Mouse (Mus musculus) hindbrain, embryonic 13.5 days (tissue): ENCODE measurements around the gene Hhat. TPM values are rescaled to one million over a fixed set of nuclear protein-coding genes. Genes with fewer than 3 reads are reported as not detected.

Experiments
- ATAC-seq: fragments of 200-750 bp; cut with Nextera tagmentation; 2 replicates; pipeline ENCODE4 v1.8.0; 2017; ENCODE audit warnings: moderate TSS enrichment; ENCODE audit not compliant: low FRiP score
- H3K27ac ChIP-seq: fragments of 300-500 bp; sonication (generic); 2 replicates; pipeline ENCODE4 v1.5.1; 2015; ENCODE audit warnings: inconsistent platforms, mild to moderate bottlenecking, moderate library complexity
- H3K27me3 ChIP-seq: fragments of 300-500 bp; sonication (generic); 2 replicates; pipeline ENCODE4 v1.6.1; 2015; ENCODE audit warnings: mild to moderate bottlenecking, inconsistent platforms
- H3K36me3 ChIP-seq: fragments of 300-500 bp; sonication (generic); 2 replicates; pipeline ENCODE4 v1.6.1; 2015; ENCODE audit warnings: mild to moderate bottlenecking, inconsistent platforms
- H3K4me1 ChIP-seq: fragments of 300-500 bp; sonication (generic); replicated peaks from 2 replicates; pipeline ENCODE4 v1.6.1; 2015; ENCODE audit warnings: inconsistent platforms
- H3K4me2 ChIP-seq: fragments of 300-500 bp; sonication (generic); 2 replicates; pipeline ENCODE4 v1.6.1; 2015; ENCODE audit warnings: inconsistent platforms, mild to moderate bottlenecking, moderate library complexity
- H3K4me3 ChIP-seq: fragments of 300-500 bp; sonication (generic); 2 replicates; pipeline ENCODE4 v1.5.1; 2015; ENCODE audit warnings: mild to moderate bottlenecking, inconsistent platforms
- H3K9ac ChIP-seq: fragments of 300-500 bp; sonication (generic); 2 replicates; pipeline ENCODE4 v1.6.1; 2015; ENCODE audit warnings: mild to moderate bottlenecking, inconsistent platforms
- H3K9me3 ChIP-seq: fragments of 300-500 bp; sonication (generic); 2 replicates; pipeline ENCODE4 v1.6.1; 2016; ENCODE audit warnings: inconsistent platforms
- WGBS: fragments of 180-500 bp; shearing (Covaris S2); methylation state at CpG from one replicate; pipeline ENCODE4 v1.1.7; 2015; 5-methylcytosine and 5-hydroxymethylcytosine counted together
- polyA plus RNA-seq: library from polyadenylated mRNA; unstranded; fragments of >200 nt; fragmentation: Nextera tagmentation; extraction: Ambion mirVana; gene quantifications from 2 replicates; pipeline ENCODE4 v1.2.1, GENCODE M21; 2015

Gene Hhat
- polyA plus RNA-seq, 1 experiment from 2014 or later: 3.6 TPM

GRCm38 (mm10) chr1:192481446-192481845 is 289.6 kb downstream of the Hhat start:
- no peaks in the 10 kb centered on the region for H3K4me1 ChIP-seq
- H3K36me3 ChIP-seq: no peaks in the 10 kb centered on the region
- ATAC-seq: no peak
- H3K4me2 ChIP-seq: no peak overlapping the region
- no peak overlapping the region for H3K27ac ChIP-seq
- no peak overlapping the region for H3K9ac ChIP-seq
- no peak overlapping the region for H3K4me3 ChIP-seq
- no peaks in the 10 kb centered on the region for H3K9me3 ChIP-seq
- H3K27me3 ChIP-seq: no peaks in the 10 kb centered on the region

DNA sequence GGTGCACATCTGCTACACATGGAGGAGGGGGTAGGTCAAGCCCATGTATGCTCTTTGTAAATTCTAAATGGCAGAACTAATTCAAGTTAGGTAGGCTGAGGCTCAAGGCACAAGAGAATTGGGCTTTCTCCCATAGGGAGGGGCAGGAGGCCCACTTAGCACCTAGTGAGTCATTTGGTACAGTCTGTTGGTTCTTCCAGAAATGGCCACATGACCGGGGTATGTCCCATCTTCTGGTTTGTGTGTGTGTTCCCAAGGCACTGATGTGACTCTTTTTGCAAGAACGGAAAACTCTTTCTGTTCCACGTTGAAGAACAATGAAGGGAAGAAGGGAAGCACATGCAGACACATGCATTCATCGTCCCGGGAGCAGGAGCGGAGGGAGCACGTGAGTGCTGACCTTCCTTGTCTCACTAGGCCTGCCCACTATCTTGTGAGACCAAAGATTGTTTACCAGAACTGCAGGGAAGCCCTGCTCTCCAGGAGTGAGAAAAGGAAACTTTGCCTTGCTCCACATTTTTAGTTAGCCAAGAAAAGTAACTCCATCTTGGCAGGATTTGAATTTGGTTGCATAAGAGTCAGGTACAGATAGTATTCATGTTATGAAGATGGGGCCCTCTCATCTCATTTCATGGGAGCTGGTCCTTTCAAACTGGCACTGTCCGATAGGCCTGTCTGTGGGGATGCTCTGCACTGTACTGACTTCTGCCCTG is 290.8 kb downstream of the Hhat start:
- 85% methylated on average over 8 of the region's 8 CpGs for WGBS
- H3K4me3 ChIP-seq: no peak overlapping the region
- no peaks in the 10 kb centered on the region for H3K27me3 ChIP-seq
- no peak for ATAC-seq
- H3K36me3 ChIP-seq: no peaks in the 10 kb centered on the region
- H3K4me1 ChIP-seq: no peaks in the 10 kb centered on the region
- H3K9ac ChIP-seq: no peak overlapping the region
- no peaks in the 10 kb centered on the region for H3K9me3 ChIP-seq
- no peak overlapping the region for H3K4me2 ChIP-seq
- H3K27ac ChIP-seq: no peak overlapping the region

- Histone ChIP-seq H3K27me3 (no peaks in the 10 kb centered on the region), H3K36me3 (no peaks in the 10 kb centered on the region), H3K4me2 (no peak overlapping the region), H3K4me1 (no peaks in the 10 kb centered on the region), H3K9me3 (no peaks in the 10 kb centered on the region), H3K4me3 (no peak overlapping the region), H3K27ac (no peak overlapping the region), H3K9ac (no peak overlapping the region)
- 88% methylated on average over 5 of the region's 5 CpGs for WGBS
- no peak for ATAC-seq
Measured at GRCm38 (mm10) chr1:192478176-192478575, 292.8 kb downstream of the Hhat start.

- 85% methylated on average over 6 of the region's 6 CpGs for WGBS
- H3K4me2 ChIP-seq: no peak overlapping the region
- no peak for ATAC-seq
Measured at GRCm38 (mm10) chr1:192477556-192477955, 293.5 kb downstream of the Hhat start.

DNA sequence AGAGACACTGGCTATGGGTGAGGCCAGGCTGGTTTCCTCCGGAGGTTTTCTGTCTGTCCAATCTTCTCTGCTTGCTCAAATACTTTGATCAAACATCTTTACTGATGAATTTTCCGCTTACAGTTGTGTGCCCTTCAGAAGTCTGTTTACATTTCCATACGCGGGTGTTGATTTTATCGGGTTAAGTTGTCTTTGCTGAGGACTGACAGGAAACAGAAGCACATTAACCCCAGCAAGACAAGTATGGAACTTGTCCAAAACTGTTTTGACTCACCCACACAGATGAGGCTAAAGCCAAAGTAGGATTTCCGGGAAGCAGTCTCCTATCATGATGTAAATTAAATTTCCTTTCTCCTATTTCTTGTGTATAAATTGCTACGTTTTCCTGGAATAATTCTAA is 294.3 kb downstream of the Hhat start:
- WGBS: 82% methylated on average over 7 of the region's 7 CpGs
- no peak for ATAC-seq
- Histone ChIP-seq H3K9ac (no peak overlapping the region), H3K4me2 (no peak overlapping the region), H3K27me3 (no peaks in the 10 kb centered on the region), H3K27ac (no peak overlapping the region), H3K4me1 (no peaks in the 10 kb centered on the region), H3K4me3 (no peak overlapping the region), H3K36me3 (no peaks in the 10 kb centered on the region), H3K9me3 (no peaks in the 10 kb centered on the region)

More at GRCm38 (mm10) chr1:192477556-192477955, 293.5 kb downstream of the Hhat start:
- Histone ChIP-seq H3K4me3 (no peak overlapping the region), H3K27ac (no peak overlapping the region), H3K27me3 (no peaks in the 10 kb centered on the region), H3K36me3 (no peaks in the 10 kb centered on the region), H3K9ac (no peak overlapping the region), H3K9me3 (no peaks in the 10 kb centered on the region), H3K4me1 (no peaks in the 10 kb centered on the region)

DNA sequence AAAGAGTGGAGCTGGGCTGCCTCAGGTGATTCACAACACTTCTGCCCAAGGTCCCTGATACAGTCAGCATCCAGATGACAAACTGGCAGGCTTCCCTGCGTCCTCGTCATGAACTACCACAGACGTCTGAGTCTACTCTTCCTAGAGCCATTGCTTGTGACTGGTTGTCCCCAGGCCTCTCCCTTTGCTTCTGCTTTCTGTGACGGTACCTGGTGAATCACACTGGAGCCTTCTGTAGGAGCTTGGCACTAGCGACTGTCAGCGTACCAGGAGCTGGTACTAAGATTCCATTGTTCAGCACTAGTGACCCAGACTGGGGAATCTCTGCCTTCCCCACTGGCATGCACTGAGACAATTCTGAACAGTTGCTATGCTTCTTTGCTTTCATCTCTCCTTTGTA is 297.9 kb downstream of the Hhat start:
- ATAC-seq: no peak
- 92% methylated on average over 6 of the region's 6 CpGs for WGBS
- no peak overlapping the region for H3K4me2 ChIP-seq
- H3K4me1 ChIP-seq: no peaks in the 10 kb centered on the region
- no peak overlapping the region for H3K27ac ChIP-seq
- no peak overlapping the region for H3K9ac ChIP-seq
- no peaks in the 10 kb centered on the region for H3K27me3 ChIP-seq
- no peak overlapping the region for H3K4me3 ChIP-seq
- no peaks in the 10 kb centered on the region for H3K9me3 ChIP-seq
- no peaks in the 10 kb centered on the region for H3K36me3 ChIP-seq

GRCm38 (mm10) chr1:192472366-192472765 is 298.7 kb downstream of the Hhat start:
- Histone ChIP-seq H3K27ac (no peak overlapping the region), H3K9ac (no peak overlapping the region), H3K4me1 (no peaks in the 10 kb centered on the region), H3K36me3 (no peaks in the 10 kb centered on the region), H3K4me3 (no peak overlapping the region), H3K4me2 (no peak overlapping the region), H3K27me3 (no peaks in the 10 kb centered on the region), H3K9me3 (no peaks in the 10 kb centered on the region)
- ATAC-seq: no peak
- WGBS: 62% methylated on average over 4 of the region's 4 CpGs

- H3K9ac ChIP-seq: no peak overlapping the region
- 81% methylated on average over 4 of the region's 4 CpGs for WGBS
Measured at GRCm38 (mm10) chr1:192463732-192464131, 307.3 kb downstream of the Hhat start.

GRCm38 (mm10) chr1:192457526-192458206 is 313.4 kb downstream of the Hhat start:
- no peak for ATAC-seq
- no peaks in the 10 kb centered on the region for H3K9me3 ChIP-seq
- WGBS: 80% methylated on average over 6 of the region's 6 CpGs
- peaks cover 6% of the 10 kb centered on the region; the same call in 1 of the 2 replicates for H3K4me1 ChIP-seq
- peaks cover 3% of the 10 kb centered on the region; the same call in 1 of the 2 replicates for H3K27me3 ChIP-seq
- H3K36me3 ChIP-seq: no peaks in the 10 kb centered on the region
- H3K27ac ChIP-seq: no peak overlapping the region
- no peak overlapping the region for H3K9ac ChIP-seq
- H3K4me2 ChIP-seq: no peak overlapping the region
- H3K4me3 ChIP-seq: no peak overlapping the region

More at GRCm38 (mm10) chr1:192463732-192464131, 307.3 kb downstream of the Hhat start:
- Histone ChIP-seq H3K27me3 (peaks cover 3% of the 10 kb centered on the region; the same call in 1 of the 2 replicates), H3K4me2 (no peak overlapping the region), H3K9me3 (no peaks in the 10 kb centered on the region), H3K36me3 (no peaks in the 10 kb centered on the region), H3K27ac (no peak overlapping the region), H3K4me1 (no peaks in the 10 kb centered on the region), H3K4me3 (no peak overlapping the region)
- no peak for ATAC-seq

- no peak for ATAC-seq
- Histone ChIP-seq H3K27me3 (peaks cover 3% of the 10 kb centered on the region; the same call in 1 of the 2 replicates), H3K27ac (no peak overlapping the region), H3K9ac (no peak overlapping the region), H3K4me1 (peaks cover 6% of the 10 kb centered on the region; the same call in 1 of the 2 replicates), H3K36me3 (no peaks in the 10 kb centered on the region), H3K9me3 (no peaks in the 10 kb centered on the region), H3K4me3 (no peak overlapping the region), H3K4me2 (no peak overlapping the region)
- 74% methylated on average over 3 of the region's 3 CpGs for WGBS
Measured at GRCm38 (mm10) chr1:192457037-192457436, 314.0 kb downstream of the Hhat start.

DNA sequence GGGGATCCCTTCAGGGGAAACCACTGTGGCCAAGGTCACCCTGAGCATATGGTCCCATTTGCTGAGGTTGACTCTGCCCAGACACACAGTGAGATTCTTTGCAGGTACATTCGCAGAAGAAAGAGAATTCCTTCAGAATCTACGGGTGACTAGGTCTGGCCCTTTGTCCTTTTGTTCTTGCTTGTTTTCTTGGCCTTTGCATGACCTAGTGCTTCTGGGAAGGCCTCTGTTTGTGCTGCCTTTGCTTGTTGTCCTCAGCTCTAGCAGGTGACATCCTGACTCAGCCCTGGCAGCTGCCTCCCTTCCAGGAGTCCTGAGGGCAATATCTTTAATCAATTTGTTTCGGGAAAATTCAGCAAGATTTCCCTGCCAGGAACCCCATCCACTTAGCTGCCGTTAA is 316.0 kb downstream of the Hhat start:
- H3K4me1 ChIP-seq: peaks cover 6% of the 10 kb centered on the region; the same call in 1 of the 2 replicates
- no peak for ATAC-seq
- no peaks in the 10 kb centered on the region for H3K36me3 ChIP-seq
- H3K4me3 ChIP-seq: no peak overlapping the region
- no peaks in the 10 kb centered on the region for H3K9me3 ChIP-seq
- H3K9ac ChIP-seq: no peak overlapping the region
- H3K27ac ChIP-seq: no peak overlapping the region
- H3K27me3 ChIP-seq: no peaks in the 10 kb centered on the region
- H3K4me2 ChIP-seq: no peak overlapping the region
- 33% methylated on average over 4 of the region's 4 CpGs for WGBS

DNA sequence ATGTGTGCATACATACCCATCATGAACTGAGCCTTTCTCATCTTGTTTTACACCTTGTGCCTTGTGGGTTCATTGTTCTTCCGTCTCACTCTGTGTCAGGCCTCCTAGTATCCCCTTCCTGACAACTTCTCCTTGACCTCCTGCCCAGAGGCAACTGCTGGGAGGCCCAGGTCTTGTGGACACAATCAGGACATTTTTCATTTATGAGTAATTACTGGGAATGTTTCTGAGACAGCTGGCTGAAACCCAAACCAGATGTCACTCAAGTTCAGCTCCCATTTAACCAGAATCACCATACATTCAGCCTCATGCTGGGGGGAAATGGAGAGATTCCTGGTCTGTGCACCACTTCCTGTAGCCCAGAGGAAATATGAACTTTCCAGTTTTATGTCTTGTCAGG is 316.5 kb downstream of the Hhat start:
- Histone ChIP-seq H3K9ac (no peak overlapping the region), H3K27me3 (no peaks in the 10 kb centered on the region), H3K4me3 (no peak overlapping the region), H3K36me3 (no peaks in the 10 kb centered on the region), H3K4me1 (peaks cover 6% of the 10 kb centered on the region; the same call in 1 of the 2 replicates), H3K27ac (no peak overlapping the region), H3K4me2 (no peak overlapping the region), H3K9me3 (no peaks in the 10 kb centered on the region)
- WGBS: 63% methylated on average over 1 of the region's 1 CpGs
- no peak for ATAC-seq

DNA sequence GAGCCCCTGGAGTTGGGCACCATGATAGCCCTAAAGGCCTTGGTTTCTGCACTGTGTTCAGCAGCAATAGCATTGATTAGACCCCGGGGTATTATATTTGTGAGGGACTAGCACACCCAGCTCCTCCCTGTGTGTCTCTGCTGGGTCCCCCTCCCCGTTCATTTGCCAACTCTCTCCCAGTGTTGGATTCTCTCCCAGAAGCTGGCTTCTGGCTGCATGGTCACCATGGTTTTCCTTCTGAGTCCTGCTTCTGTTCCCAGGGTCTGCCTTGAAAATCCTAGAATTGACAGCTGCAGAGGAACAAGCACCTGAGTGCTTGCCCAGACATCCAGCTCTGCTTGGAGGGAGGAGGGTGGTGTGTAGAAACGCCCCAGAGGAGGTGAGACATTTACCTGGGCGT is 319.3 kb downstream of the Hhat start:
- Histone ChIP-seq H3K4me3 (no peak overlapping the region), H3K27me3 (no peaks in the 10 kb centered on the region), H3K4me1 (peaks cover 6% of the 10 kb centered on the region; the same call in 1 of the 2 replicates), H3K9me3 (no peaks in the 10 kb centered on the region), H3K9ac (no peak overlapping the region), H3K4me2 (no peak overlapping the region), H3K27ac (no peak overlapping the region), H3K36me3 (no peaks in the 10 kb centered on the region)
- 71% methylated on average over 4 of the region's 4 CpGs for WGBS
- no peak for ATAC-seq
